Mouse (Mus musculus): ENCODE measurements at regions not wholly inside any gene's neighbourhood (a gene's known extent, or its start where the extent isn't known, plus 50 kb on each side); places are given as distances from the start of the nearest gene placed in this dataset.

GRCm38 (mm10) chr1:154117688-154118373 lies 83.2 kb upstream of the Zfp648 start:
- peak overlapping the region; percentile 37 for H3K27ac ChIP-seq (ENCODE audit: low read depth, low read length)
- no peaks in the 10 kb centered on the region for H3K27me3 ChIP-seq (replicated peaks; ENCODE audit: control insufficient read depth, insufficient read depth, low read length)
- H3K9me3 ChIP-seq (ENCODE audit: control insufficient read depth, low read length), result no peaks in the 10 kb centered on the region
- peak overlapping the region; percentile 33 for H3K9ac ChIP-seq (ENCODE audit: low read depth, low read length)
- peak; percentile 67; the same call in 1 of the 2 replicates for ATAC-seq
- WGBS, result 48% methylated on average over 17 of the region's 20 CpGs
- H3K36me3 ChIP-seq (ENCODE audit: control insufficient read depth, insufficient read depth, low read length), result no peaks in the 10 kb centered on the region
- no peak overlapping the region for H3K4me3 ChIP-seq (ENCODE audit: low read length)
- peaks cover 8% of the 10 kb centered on the region for H3K4me1 ChIP-seq (ENCODE audit: control insufficient read depth, insufficient read depth, low read depth, low read length)
- peak overlapping the region; percentile 37 for H3K4me2 ChIP-seq (ENCODE audit: low read length)

GRCm38 (mm10) chr1:154118374-154119004 lies 82.5 kb upstream of the Zfp648 start:
- WGBS, result 46% methylated on average over 10 of the region's 10 CpGs
- Histone ChIP-seq H3K9ac (ENCODE audit: low read depth, low read length) (no peak overlapping the region), H3K36me3 (ENCODE audit: control insufficient read depth, insufficient read depth, low read length) (no peaks in the 10 kb centered on the region), H3K27ac (ENCODE audit: low read depth, low read length) (no peak overlapping the region), H3K27me3 (replicated peaks; ENCODE audit: control insufficient read depth, insufficient read depth, low read length) (no peaks in the 10 kb centered on the region), H3K4me3 (ENCODE audit: low read length) (no peak overlapping the region), H3K9me3 (ENCODE audit: control insufficient read depth, low read length) (no peaks in the 10 kb centered on the region), H3K4me1 (ENCODE audit: control insufficient read depth, insufficient read depth, low read depth, low read length) (peaks cover 8% of the 10 kb centered on the region), H3K4me2 (ENCODE audit: low read length) (no peak overlapping the region)
- ATAC-seq, result peak; percentile 32; the same call in 1 of the 2 replicates

- Histone ChIP-seq H3K9me3 (ENCODE audit: control insufficient read depth, low read length) (no peaks in the 10 kb centered on the region), H3K4me2 (ENCODE audit: low read length) (no peak overlapping the region), H3K9ac (ENCODE audit: low read depth, low read length) (no peak overlapping the region), H3K27me3 (replicated peaks; ENCODE audit: control insufficient read depth, insufficient read depth, low read length) (no peaks in the 10 kb centered on the region), H3K27ac (ENCODE audit: low read depth, low read length) (no peak overlapping the region), H3K36me3 (ENCODE audit: control insufficient read depth, insufficient read depth, low read length) (no peaks in the 10 kb centered on the region), H3K4me3 (ENCODE audit: low read length) (no peak overlapping the region), H3K4me1 (ENCODE audit: control insufficient read depth, insufficient read depth, low read depth, low read length) (peaks cover 8% of the 10 kb centered on the region)
- WGBS, result 82% methylated on average over 5 of the region's 5 CpGs
- ATAC-seq, result no peak
Measured at GRCm38 (mm10) chr1:154119611-154120010, 81.4 kb upstream of the Zfp648 start.

- H3K9me3 ChIP-seq (ENCODE audit: control insufficient read depth, low read length), result no peaks in the 10 kb centered on the region
- H3K4me1 ChIP-seq (ENCODE audit: control insufficient read depth, insufficient read depth, low read depth, low read length), result peaks cover 8% of the 10 kb centered on the region
- H3K9ac ChIP-seq (ENCODE audit: low read depth, low read length), result no peak overlapping the region
- no peak overlapping the region for H3K4me3 ChIP-seq (ENCODE audit: low read length)
- 35% methylated on average over 1 of the region's 1 CpGs for WGBS
- no peak overlapping the region for H3K27ac ChIP-seq (ENCODE audit: low read depth, low read length)
- H3K4me2 ChIP-seq (ENCODE audit: low read length), result no peak overlapping the region
- no peaks in the 10 kb centered on the region for H3K27me3 ChIP-seq (replicated peaks; ENCODE audit: control insufficient read depth, insufficient read depth, low read length)
- peak; percentile 64 for ATAC-seq
- no peaks in the 10 kb centered on the region for H3K36me3 ChIP-seq (ENCODE audit: control insufficient read depth, insufficient read depth, low read length)
Measured at GRCm38 (mm10) chr1:154120693-154121092, 80.3 kb upstream of the Zfp648 start.

- no peak overlapping the region for H3K4me3 ChIP-seq (ENCODE audit: low read length)
- H3K4me1 ChIP-seq (ENCODE audit: control insufficient read depth, insufficient read depth, low read depth, low read length), result no peaks in the 10 kb centered on the region
- no peaks in the 10 kb centered on the region for H3K27me3 ChIP-seq (replicated peaks; ENCODE audit: control insufficient read depth, insufficient read depth, low read length)
- no peaks in the 10 kb centered on the region for H3K9me3 ChIP-seq (ENCODE audit: control insufficient read depth, low read length)
- ATAC-seq, result no peak
- H3K9ac ChIP-seq (ENCODE audit: low read depth, low read length), result no peak overlapping the region
- H3K36me3 ChIP-seq (ENCODE audit: control insufficient read depth, insufficient read depth, low read length), result no peaks in the 10 kb centered on the region
- no peak overlapping the region for H3K4me2 ChIP-seq (ENCODE audit: low read length)
- no peak overlapping the region for H3K27ac ChIP-seq (ENCODE audit: low read depth, low read length)
Measured at GRCm38 (mm10) chr1:154124981-154125380, 76.0 kb upstream of the Zfp648 start.

- 71% methylated on average over 4 of the region's 4 CpGs for WGBS
- Histone ChIP-seq H3K4me2 (ENCODE audit: low read length) (no peak overlapping the region), H3K27ac (ENCODE audit: low read depth, low read length) (no peak overlapping the region), H3K9me3 (ENCODE audit: control insufficient read depth, low read length) (no peaks in the 10 kb centered on the region), H3K4me3 (ENCODE audit: low read length) (no peak overlapping the region), H3K36me3 (ENCODE audit: control insufficient read depth, insufficient read depth, low read length) (no peaks in the 10 kb centered on the region), H3K27me3 (replicated peaks; ENCODE audit: control insufficient read depth, insufficient read depth, low read length) (no peaks in the 10 kb centered on the region), H3K4me1 (ENCODE audit: control insufficient read depth, insufficient read depth, low read depth, low read length) (no peaks in the 10 kb centered on the region), H3K9ac (ENCODE audit: low read depth, low read length) (no peak overlapping the region)
- ATAC-seq, result no peak
Measured at GRCm38 (mm10) chr1:154126487-154126886, 74.5 kb upstream of the Zfp648 start.

- Histone ChIP-seq H3K36me3 (ENCODE audit: control insufficient read depth, insufficient read depth, low read length) (no peaks in the 10 kb centered on the region), H3K9ac (ENCODE audit: low read depth, low read length) (no peak overlapping the region)
- no peak for ATAC-seq
Measured at GRCm38 (mm10) chr1:154139488-154139887, 61.5 kb upstream of the Zfp648 start.

GRCm38 (mm10) chr1:154143691-154144090 lies 57.3 kb upstream of the Zfp648 start:
- no peaks in the 10 kb centered on the region for H3K9me3 ChIP-seq (ENCODE audit: control insufficient read depth, low read length)
- 62% methylated on average over 1 of the region's 1 CpGs for WGBS
- no peak overlapping the region for H3K4me2 ChIP-seq (ENCODE audit: low read length)
- no peak overlapping the region for H3K4me3 ChIP-seq (ENCODE audit: low read length)
- no peaks in the 10 kb centered on the region for H3K4me1 ChIP-seq (ENCODE audit: control insufficient read depth, insufficient read depth, low read depth, low read length)
- no peak overlapping the region for H3K9ac ChIP-seq (ENCODE audit: low read depth, low read length)
- no peaks in the 10 kb centered on the region; the same call in 1 of the 2 replicates for H3K27me3 ChIP-seq (replicated peaks; ENCODE audit: control insufficient read depth, insufficient read depth, low read length)
- H3K27ac ChIP-seq (ENCODE audit: low read depth, low read length), result no peak overlapping the region
- no peak for ATAC-seq
- H3K36me3 ChIP-seq (ENCODE audit: control insufficient read depth, insufficient read depth, low read length), result no peaks in the 10 kb centered on the region

More at GRCm38 (mm10) chr1:154139488-154139887, 61.5 kb upstream of the Zfp648 start:
- WGBS, result 73% methylated on average over 4 of the region's 4 CpGs
- H3K4me3 ChIP-seq (ENCODE audit: low read length), result no peak overlapping the region
- no peaks in the 10 kb centered on the region for H3K4me1 ChIP-seq (ENCODE audit: control insufficient read depth, insufficient read depth, low read depth, low read length)
- H3K9me3 ChIP-seq (ENCODE audit: control insufficient read depth, low read length), result no peaks in the 10 kb centered on the region
- H3K27ac ChIP-seq (ENCODE audit: low read depth, low read length), result 0 out of 2 replicates have a peak overlapping the region, but pooled peaks have one; percentile 23
- H3K4me2 ChIP-seq (ENCODE audit: low read length), result no peak overlapping the region
- H3K27me3 ChIP-seq (replicated peaks; ENCODE audit: control insufficient read depth, insufficient read depth, low read length), result no peaks in the 10 kb centered on the region; the same call in 1 of the 2 replicates

- WGBS, result 90% methylated on average over 3 of the region's 3 CpGs
- Histone ChIP-seq H3K36me3 (ENCODE audit: control insufficient read depth, insufficient read depth, low read length) (no peaks in the 10 kb centered on the region), H3K27ac (ENCODE audit: low read depth, low read length) (no peak overlapping the region), H3K27me3 (replicated peaks; ENCODE audit: control insufficient read depth, insufficient read depth, low read length) (no peaks in the 10 kb centered on the region), H3K9ac (ENCODE audit: low read depth, low read length) (no peak overlapping the region), H3K4me1 (ENCODE audit: control insufficient read depth, insufficient read depth, low read depth, low read length) (peaks cover 9% of the 10 kb centered on the region), H3K9me3 (ENCODE audit: control insufficient read depth, low read length) (no peaks in the 10 kb centered on the region), H3K4me3 (ENCODE audit: low read length) (no peak overlapping the region), H3K4me2 (ENCODE audit: low read length) (no peak overlapping the region)
- ATAC-seq, result no peak
Measured at GRCm38 (mm10) chr1:154147001-154147571, 53.9 kb upstream of the Zfp648 start.
